Mouse (Mus musculus) heart, postnatal 0 days (tissue): ENCODE results near the gene Syt2.

Experiments
- CTCF ChIP-seq: IDR thresholded peaks from 2 replicates; pipeline ENCODE4 v1.5.1; 2016; ENCODE audit warnings: antibody characterized with exemption, control low read depth, low read depth
- EP300 ChIP-seq: IDR thresholded peaks from 2 replicates; pipeline ENCODE4 v1.6.1; 2016; ENCODE audit warnings: antibody characterized with exemption, low read depth

- no peak for TF ChIP-seq CTCF
- TF ChIP-seq EP300: no peak
Measured at GRCm38 (mm10) chr1:134638041-134638440, 8.4 kb upstream of the Syt2 start.
